Mouse (Mus musculus): ENCODE measurements around the gene Fbxw28. TPM values are rescaled to one million over a fixed set of nuclear protein-coding genes. Genes with fewer than 3 reads are reported as not detected.

The Fbxw28 gene
- 71.3 TPM for polyA plus RNA-seq (2014; fragmentation: Illumina TruSeq; extraction: RNeasy Lipid Tissue Mini Kit (QIAGEN cat#74804))

DNA sequence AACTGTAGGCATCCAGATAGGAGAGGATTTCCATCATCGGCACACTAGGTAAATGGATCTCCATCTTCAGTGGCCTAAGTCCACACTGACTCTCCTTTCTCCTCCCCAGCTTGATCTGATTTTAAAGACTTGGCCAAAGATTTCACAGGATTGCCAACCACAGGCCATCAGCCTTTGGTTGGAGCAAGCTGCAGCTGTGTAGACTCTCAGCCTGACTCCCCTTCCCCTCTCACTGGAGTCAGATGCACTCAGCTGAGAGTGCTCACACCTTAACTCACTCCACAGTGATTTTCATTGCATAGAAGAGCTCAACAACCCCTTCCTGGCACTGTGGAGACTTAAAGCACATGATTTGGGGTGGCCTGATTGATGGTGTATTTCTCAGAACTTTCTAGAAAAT lies at the start of gene Fbxw28:
Gene Fbxw28 (minus strand): TSS at position 101 of the 400 bp plus-strand sequence.

GRCm38 (mm10) chr9:109287576-109287975 lies 51.9 kb downstream of the Fbxw28 start, which contains the start of gene Fbxw14:
Gene Fbxw14, minus strand, starts transcription at chr9:109287676.

Other genes with a start within 250 kb of the Fbxw28 start
- gene Plxnb1, start 244.3 kb downstream of the Fbxw28 start, polyA plus RNA-seq (2014; fragmentation: Illumina TruSeq; extraction: RNeasy Lipid Tissue Mini Kit (QIAGEN cat#74804)): 1.7 TPM
- 48.7 TPM for gene Fbxw21, start 177.6 kb downstream of the Fbxw28 start, polyA plus RNA-seq (2014; fragmentation: Illumina TruSeq; extraction: RNeasy Lipid Tissue Mini Kit (QIAGEN cat#74804))
- gene Fbxw13, start 143.7 kb downstream of the Fbxw28 start, polyA plus RNA-seq (2014; fragmentation: Illumina TruSeq; extraction: RNeasy Lipid Tissue Mini Kit (QIAGEN cat#74804)): 15.9 TPM
- 17.8 TPM for gene Fbxw20, start 104.9 kb downstream of the Fbxw28 start, polyA plus RNA-seq (2014; fragmentation: Illumina TruSeq; extraction: RNeasy Lipid Tissue Mini Kit (QIAGEN cat#74804))
- gene Fbxw14, start 52.0 kb downstream of the Fbxw28 start, polyA plus RNA-seq (2014; fragmentation: Illumina TruSeq; extraction: RNeasy Lipid Tissue Mini Kit (QIAGEN cat#74804)): 45.1 TPM
- gene Fbxw22, start 64.6 kb upstream of the Fbxw28 start, polyA plus RNA-seq (2014; fragmentation: Illumina TruSeq; extraction: RNeasy Lipid Tissue Mini Kit (QIAGEN cat#74804)): 14.1 TPM
- gene Fbxw16, start 109.5 kb upstream of the Fbxw28 start, polyA plus RNA-seq (2014; fragmentation: Illumina TruSeq; extraction: RNeasy Lipid Tissue Mini Kit (QIAGEN cat#74804)): 28.6 TPM
- 30.1 TPM for gene Fbxw19, start 156.2 kb upstream of the Fbxw28 start, polyA plus RNA-seq (2014; fragmentation: Illumina TruSeq; extraction: RNeasy Lipid Tissue Mini Kit (QIAGEN cat#74804))
- 71.9 TPM for gene Fbxw15, start 228.6 kb upstream of the Fbxw28 start, polyA plus RNA-seq (2014; fragmentation: Illumina TruSeq; extraction: RNeasy Lipid Tissue Mini Kit (QIAGEN cat#74804))